Mouse (Mus musculus) neural tube, postnatal 0 days (tissue): Measurements from ENCODE around the gene Cspg5. TPM values are rescaled to one million over a fixed set of nuclear protein-coding genes. Genes with fewer than 3 reads are reported as not detected.

Source experiments
- microRNA-seq: library from miRNA; unstranded; fragments of <30 nt; microRNA quantifications from one replicate; pipeline ENCODE4, GENCODE M21; 2016
- polyA plus RNA-seq: library from polyadenylated mRNA; unstranded; fragments of >200 nt; fragmentation: Nextera tagmentation; extraction: Ambion mirVana; gene quantifications from 2 replicates; pipeline ENCODE4 v1.2.1, GENCODE M21; 2015

Gene Cspg5
- polyA plus RNA-seq: 295 and 306 TPM in 2 replicates

DNA sequence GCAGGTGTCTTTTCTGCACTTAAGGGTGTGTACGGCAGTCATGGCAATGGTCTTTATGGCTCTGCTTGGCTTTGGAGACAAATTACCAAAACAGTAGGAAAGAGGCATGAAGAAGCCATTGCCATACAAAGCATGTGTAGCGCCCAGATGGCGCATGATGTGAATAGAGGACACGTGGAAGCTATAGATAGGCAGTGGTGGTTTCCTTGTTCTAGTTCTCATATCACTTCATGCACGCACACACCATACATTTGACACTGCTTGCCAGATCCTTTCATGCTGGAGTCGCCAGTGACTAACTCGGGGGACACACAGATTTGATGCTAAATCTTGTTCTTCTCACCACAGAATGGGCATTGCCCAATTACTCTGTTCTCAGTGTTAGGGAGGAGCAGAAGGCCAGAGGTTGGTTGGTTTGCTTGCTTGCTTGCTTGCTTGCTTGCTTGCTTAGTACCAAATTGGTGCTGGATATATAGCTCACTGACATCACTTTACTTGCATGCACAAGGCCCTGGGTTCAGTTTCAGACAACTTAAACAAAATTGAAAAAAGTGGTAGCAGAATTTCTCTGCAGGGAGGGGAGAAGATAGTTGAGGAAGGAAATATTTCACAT is at the start of gene Cspg5:
TSS of gene Cspg5 (plus strand) at position 563 of the 613 bp plus-strand sequence.

DNA sequence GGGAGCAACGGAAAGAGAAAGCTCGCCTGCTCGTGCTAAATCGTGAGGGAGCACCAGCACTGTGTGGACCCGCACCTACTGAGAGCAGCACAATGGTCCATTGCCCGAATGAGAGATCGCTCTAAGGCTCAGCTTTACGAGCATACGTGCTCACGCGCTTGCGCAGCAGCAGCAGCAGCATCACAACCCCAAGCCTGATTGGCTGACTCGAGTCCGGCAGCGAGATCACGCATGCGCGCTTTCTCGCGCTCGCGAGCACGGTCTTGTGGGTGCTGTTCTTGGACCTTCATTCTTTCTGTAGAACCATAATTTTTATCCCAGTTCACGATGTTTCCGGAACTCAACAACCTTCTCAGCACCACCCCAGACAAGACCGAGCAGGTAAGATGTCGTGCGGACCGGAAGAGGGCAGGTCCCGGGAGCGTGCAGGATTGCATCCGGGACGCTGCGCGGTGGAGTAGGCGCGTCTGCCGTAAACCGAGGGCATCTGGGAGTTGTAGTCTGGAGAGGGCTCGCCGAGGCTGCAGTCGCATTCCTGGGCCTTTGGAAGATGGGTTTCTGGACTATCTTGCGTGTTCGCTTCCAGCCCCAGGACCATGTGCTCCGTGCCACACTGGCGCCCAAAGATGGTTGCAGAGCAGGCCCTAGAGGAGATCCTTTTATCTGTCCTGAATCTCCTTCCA is 61.5 kb downstream of the Cspg5 start, which contains the start of gene Elp6:
TSS of gene Elp6 (plus strand) at position 205 of the 683 bp plus-strand sequence.

Small RNA genes within 50 kb of the gene (microRNA-seq; reads per million reads assigned to microRNA genes)
- gene Mir6236: 7.3 reads per million, percentile 17 among the genes with 10 or more reads in this experiment

Other genes with a start within 250 kb of the Cspg5 start
- 40.9 and 45.1 TPM in 2 replicates for gene Smarcc1, start 126.1 kb upstream of the Cspg5 start, polyA plus RNA-seq
- 110 and 128 TPM in 2 replicates for gene Dhx30, start 126.0 kb upstream of the Cspg5 start, polyA plus RNA-seq
- 22.5 and 29.3 TPM in 2 replicates for gene Elp6, start 61.4 kb downstream of the Cspg5 start, polyA plus RNA-seq
- gene Scap, start 89.5 kb downstream of the Cspg5 start, polyA plus RNA-seq: 48.0 and 54.5 TPM in 2 replicates
- 14.0 and 18.4 TPM in 2 replicates for gene Ptpn23, start 164.4 kb downstream of the Cspg5 start, polyA plus RNA-seq
- gene Ngp, start 176.0 kb downstream of the Cspg5 start, polyA plus RNA-seq: 0.56 and 2.1 TPM in 2 replicates
- 16.3 and 19.2 TPM in 2 replicates for gene Klhl18, start 232.9 kb downstream of the Cspg5 start, polyA plus RNA-seq
- 3.1 and 3.5 TPM in 2 replicates for gene Kif9, start 233.2 kb downstream of the Cspg5 start, polyA plus RNA-seq